Mouse (Mus musculus) left cerebral cortex, postnatal 10 days (tissue): ENCODE results near the gene Pum1. TPM values are rescaled to one million over a fixed set of nuclear protein-coding genes. Genes with fewer than 3 reads are reported as not detected.

ENCODE experiments used
- total RNA-seq, 2 experiments: library from RNA; stranded (reverse); gene quantifications; 2 replicates each; pipeline ENCODE4 v1.2.3; 2021

Gene Pum1
- total RNA-seq, 2 experiments from 2014 or later, result 107 to 113 TPM

Other genes starting within 250 kb of the Pum1 start
- gene Nkain1, start 89.1 kb upstream of the Pum1 start, total RNA-seq, result 10 to 100 TPM; 65.4 to 67.0 TPM
- 100 to 1,000 TPM; 385 to 392 TPM for gene Sdc3, start 129.2 kb downstream of the Pum1 start, total RNA-seq
- 10 to 100 TPM; 30.9 to 31.2 TPM for gene Laptm5, start 249.8 kb downstream of the Pum1 start, total RNA-seq